Mouse (Mus musculus) CH12F3 (cell line): ENCODE measurements around the gene Megf6.

Source experiments
- in situ Hi-C: fragments of 300-500 bp; cut with MboI; formaldehyde crosslinking; loops from 2 replicates; pipeline ENCODE4 v1.14.3; 2020; ENCODE audit warnings: low sequenced_read_pairs

The Megf6 gene

GRCm38 (mm10) chr4:154246115-154247040 is 75.8 kb downstream of the Megf6 start:
- in situ Hi-C loops: no loop called here

- in situ Hi-C loops: no loop called here
Measured at GRCm38 (mm10) chr4:154247207-154248091, 76.9 kb downstream of the Megf6 start.

GRCm38 (mm10) chr4:154248092-154248805 is 77.7 kb downstream of the Megf6 start:
- in situ Hi-C loops: no loop called here

GRCm38 (mm10) chr4:154249316-154249715 is 78.8 kb downstream of the Megf6 start:
- in situ Hi-C loops: no loop called here

- in situ Hi-C loops: no loop called here
Measured at GRCm38 (mm10) chr4:154252537-154253255, 82.2 kb downstream of the Megf6 start.

- in situ Hi-C loops: no loop called here
Measured at GRCm38 (mm10) chr4:154260755-154261154, 90.2 kb downstream of the Megf6 start.

GRCm38 (mm10) chr4:154262071-154262470 is 91.5 kb downstream of the Megf6 start:
- in situ Hi-C loops: no loop called here

GRCm38 (mm10) chr4:154267511-154267910 is 97.0 kb downstream of the Megf6 start:
- in situ Hi-C loops: no loop called here

- in situ Hi-C loops: no loop called here
Measured at GRCm38 (mm10) chr4:154269520-154269919, 99.0 kb downstream of the Megf6 start.

GRCm38 (mm10) chr4:154273000-154273399 is 102.5 kb downstream of the Megf6 start:
- in situ Hi-C loops: no loop called here

- in situ Hi-C loops: no loop called here
Measured at GRCm38 (mm10) chr4:154279481-154279880, 109.0 kb downstream of the Megf6 start.

GRCm38 (mm10) chr4:154283671-154284070 is 113.1 kb downstream of the Megf6 start:
- in situ Hi-C loops: no loop called here

GRCm38 (mm10) chr4:154293735-154294201 is 123.2 kb downstream of the Megf6 start:
- in situ Hi-C loops: no loop called here

GRCm38 (mm10) chr4:154294262-154294731 is 123.8 kb downstream of the Megf6 start:
- in situ Hi-C loops: no loop called here

- in situ Hi-C loops: no loop called here
Measured at GRCm38 (mm10) chr4:154297761-154298160, 127.2 kb downstream of the Megf6 start.

- in situ Hi-C loops: no loop called here
Measured at GRCm38 (mm10) chr4:154299541-154300271, 129.2 kb downstream of the Megf6 start.

- in situ Hi-C loops: no loop called here
Measured at GRCm38 (mm10) chr4:154301466-154301881, 130.9 kb downstream of the Megf6 start, which contains the start of gene Arhgef16. TSS of gene Arhgef16 (minus strand) at chr4:154301676.

- in situ Hi-C loops: no loop called here
Measured at GRCm38 (mm10) chr4:154309131-154309530, 138.6 kb downstream of the Megf6 start.

GRCm38 (mm10) chr4:154310576-154311262 is 140.2 kb downstream of the Megf6 start:
- in situ Hi-C loops: no loop called here
